Comparison of ENCODE assay signal across 8 mouse cellular contexts in the genomic region with DNA sequence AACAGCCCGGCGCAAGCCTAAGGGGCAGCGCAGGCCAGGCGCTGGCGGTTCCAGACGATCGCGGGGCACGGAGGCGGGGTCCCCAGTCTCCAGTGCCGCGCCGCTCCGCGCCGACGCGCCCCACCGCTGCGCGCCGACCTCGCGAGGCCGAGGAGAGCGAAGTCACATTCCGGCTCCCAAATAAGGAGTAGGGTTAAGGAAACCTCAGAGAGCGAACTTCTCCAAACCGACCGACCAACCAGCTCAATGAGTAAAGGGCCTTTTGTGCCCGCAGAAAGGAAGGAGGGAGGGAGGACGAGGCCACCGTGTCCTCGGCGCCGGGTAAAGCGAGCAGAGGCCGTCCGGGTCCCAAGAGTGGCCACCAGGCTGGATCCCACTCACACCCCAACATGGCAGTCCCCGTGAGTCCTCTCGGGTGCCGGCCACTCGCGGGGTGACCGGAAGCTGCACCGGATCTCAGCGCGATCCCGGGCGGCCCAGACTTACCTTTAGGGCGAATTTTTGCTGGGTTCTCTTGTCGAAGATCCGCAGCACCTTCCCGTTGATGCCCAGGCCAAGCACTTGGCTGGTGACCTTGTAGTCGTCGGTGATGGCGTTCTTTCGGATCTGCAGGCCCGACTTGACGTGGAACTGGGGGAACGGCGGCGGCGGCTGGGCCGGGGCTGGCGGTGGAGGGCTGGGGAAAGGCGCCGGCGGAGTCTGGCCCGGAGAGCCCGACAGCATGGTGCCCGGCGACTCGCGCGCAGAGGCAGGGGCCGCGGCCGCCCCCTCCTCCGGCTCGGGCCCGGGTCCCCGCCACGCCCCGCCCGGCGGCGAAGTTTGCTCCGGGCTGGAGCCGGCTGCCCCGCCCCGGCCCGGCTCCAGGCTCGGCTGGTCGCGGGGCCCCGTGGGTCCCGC. TPM values are rescaled to one million over a fixed set of nuclear protein-coding genes. Genes with fewer than 3 reads are reported as not detected.
DNase-seq lines count a peak whose midpoint lies in the region; ATAC-seq and TF ChIP-seq lines count a peak whose summit lies in the region.

No protein-coding gene starts in this region.

- H3K4me2 ChIP-seq in intestine, embryonic 14.5 days (ENCODE audit: low read length): peak overlapping the region; percentile 88
- peak overlapping the region; percentile 95 for H3K4me2 ChIP-seq in liver, embryonic 14.5 days (ENCODE audit: low read depth)

- peaks cover 3% of the 10 kb centered on the region; the same call in 1 of the 2 replicates for H3K4me1 ChIP-seq in intestine, embryonic 14.5 days (replicated peaks; ENCODE audit: control insufficient read depth, insufficient read depth, low read length)
- H3K4me1 ChIP-seq in liver, embryonic 14.5 days (replicated peaks; ENCODE audit: control insufficient read depth in 2 of 2, insufficient read depth in 2 of 2, low read length in 1 of 2): peaks cover 7 to 22% of the 10 kb centered on the region in 2 experiments

- H3K4me3 ChIP-seq in intestine, embryonic 14.5 days (ENCODE audit: low read depth, low read length): peak overlapping the region; percentile 65
- H3K4me3 ChIP-seq in liver, embryonic 14.5 days (ENCODE audit: insufficient read depth in 1 of 2, low read depth in 2 of 2, low read length in 2 of 2): peak overlapping the region; percentile 71 to 72

- DNase-seq in 3134 (ENCODE audit: extremely low read depth, insufficient read length, low spot score): peak; percentile 88
- peak; percentile 84 for DNase-seq in MEL-GATA-1-ER (ENCODE audit: extremely low read depth, low read depth)
- DNase-seq in gastrocnemius, postnatal 4 days (ENCODE audit: low spot score in 2 of 2): peak; percentile 42 to 70
- DNase-seq in intestine, embryonic 14.5 days (ENCODE audit: low spot score): peak; percentile 88
- peak in 1 of 3 experiments; percentile 51 for DNase-seq in liver, embryonic 14.5 days (ENCODE audit: low read depth in 3 of 3, low spot score in 3 of 3)
- DNase-seq in naive thymus-derived CD4-positive, alpha-beta T cell, adult 2 months (ENCODE audit: low read depth): peak; percentile 65
- DNase-seq in thymus, adult 18-20 months: peak; percentile 36 to 49

- ATAC-seq in common myeloid progenitor, adult 5-6 weeks (replicated peaks; ENCODE audit: low read depth, poor library complexity, severe bottlenecking): peak; percentile 70
- peak; percentile 71 for ATAC-seq in intestine, embryonic 14.5 days (replicated peaks; ENCODE audit: low FRiP score, low TSS enrichment, low read depth)
- peak; percentile 34 for ATAC-seq in liver, embryonic 14.5 days (ENCODE audit: insufficient read depth)

- TF ChIP-seq CTCF in liver, embryonic 14.5 days (IDR thresholded peaks at IDR 0.05; ENCODE audit: low read depth): no peak

- H3K27me3 ChIP-seq in intestine, embryonic 14.5 days (replicated peaks; ENCODE audit: control insufficient read depth, insufficient read depth, low read length): no peaks in the 10 kb centered on the region
- peaks cover 4% of the 10 kb centered on the region; the same call in 1 of the 2 replicates for H3K27me3 ChIP-seq in liver, embryonic 14.5 days (ENCODE audit: control insufficient read depth, insufficient read depth, low read length)

- H3K27ac ChIP-seq in intestine, embryonic 14.5 days (ENCODE audit: low read depth): peak overlapping the region; percentile 88
- H3K27ac ChIP-seq in liver, embryonic 14.5 days: no peak overlapping the region

- H3K9ac ChIP-seq in intestine, embryonic 14.5 days (ENCODE audit: low read length): peak overlapping the region; percentile 83
- peak overlapping the region; percentile 60 for H3K9ac ChIP-seq in liver, embryonic 14.5 days (replicated peaks)

- no peaks in the 10 kb centered on the region for H3K36me3 ChIP-seq in intestine, embryonic 14.5 days (ENCODE audit: control insufficient read depth, insufficient read depth, low read length)
- no peaks in the 10 kb centered on the region for H3K36me3 ChIP-seq in liver, embryonic 14.5 days (replicated peaks; ENCODE audit: control insufficient read depth, insufficient read depth, low read depth)

- no peak for TF ChIP-seq EP300 in liver, embryonic 14.5 days (IDR thresholded peaks at IDR 0.05; ENCODE audit: low read depth)

- under 1% methylated on average over 80 of the region's 98 CpGs for WGBS in intestine, embryonic 14.5 days
- under 1% methylated on average over 95 of the region's 98 CpGs for WGBS in liver, embryonic 14.5 days (ENCODE audit: insufficient replicate concordance)

- no peaks in the 10 kb centered on the region for H3K9me3 ChIP-seq in intestine, embryonic 14.5 days (ENCODE audit: control insufficient read depth, low read length)
- H3K9me3 ChIP-seq in liver, embryonic 14.5 days (ENCODE audit: control insufficient read depth, low read length): no peaks in the 10 kb centered on the region

RNA-seq across cellular contexts. Expression of a gene that starts 0.6 kb away (rescaled TPM):
- 124 and 128 TPM in 2 replicates for total RNA-seq in common myeloid progenitor, adult 5-6 weeks (2017)
- 100 to 1,000 TPM; 159 to 163 TPM for total RNA-seq in gastrocnemius, postnatal 4 days (2021)
- 58.1 and 62.4 TPM in 2 replicates for polyA plus RNA-seq in intestine, embryonic 14.5 days (2014; fragmentation: Nextera tagmentation; extraction: Ambion mirVana)
- polyA plus RNA-seq in liver, embryonic 14.5 days (2012; rRNA removed): 10.3 and 12.9 TPM in 2 replicates
- 12.8 and 13.6 TPM in 2 replicates for polyA plus RNA-seq in liver, embryonic 14.5 days (2014; fragmentation: Nextera tagmentation; extraction: Ambion mirVana)

RNA-seq across cellular contexts. Expression of a gene that starts 41.1 kb away (rescaled TPM):
- 10.3 and 11.4 TPM in 2 replicates for total RNA-seq in common myeloid progenitor, adult 5-6 weeks (2017)
- under 1 TPM; 0.17 to 0.29 TPM for total RNA-seq in gastrocnemius, postnatal 4 days (2021)
- 5.6 and 5.7 TPM in 2 replicates for polyA plus RNA-seq in intestine, embryonic 14.5 days (2014; fragmentation: Nextera tagmentation; extraction: Ambion mirVana)
- 8.5 and 10.6 TPM in 2 replicates for polyA plus RNA-seq in liver, embryonic 14.5 days (2012; rRNA removed)
- polyA plus RNA-seq in liver, embryonic 14.5 days (2014; fragmentation: Nextera tagmentation; extraction: Ambion mirVana): 14.3 and 14.9 TPM in 2 replicates

RNA-seq across cellular contexts. Expression of a gene that starts 55.9 kb away (rescaled TPM):
- total RNA-seq in common myeloid progenitor, adult 5-6 weeks (2017): 28.7 and 32.8 TPM in 2 replicates
- 10 to 100 TPM; 25.3 to 27.2 TPM for total RNA-seq in gastrocnemius, postnatal 4 days (2021)
- 62.8 and 66.0 TPM in 2 replicates for polyA plus RNA-seq in intestine, embryonic 14.5 days (2014; fragmentation: Nextera tagmentation; extraction: Ambion mirVana)
- 15.8 and 19.0 TPM in 2 replicates for polyA plus RNA-seq in liver, embryonic 14.5 days (2012; rRNA removed)
- 29.2 and 30.1 TPM in 2 replicates for polyA plus RNA-seq in liver, embryonic 14.5 days (2014; fragmentation: Nextera tagmentation; extraction: Ambion mirVana)
